Mouse (Mus musculus): ENCODE results near the gene Pik3c2g.
"Not testable (repeated sequence)": the region's sequence is repeated elsewhere in the genome, so short reads cannot be mapped to it uniquely, and the experiment has no call there.

Pik3c2g gene

DNA sequence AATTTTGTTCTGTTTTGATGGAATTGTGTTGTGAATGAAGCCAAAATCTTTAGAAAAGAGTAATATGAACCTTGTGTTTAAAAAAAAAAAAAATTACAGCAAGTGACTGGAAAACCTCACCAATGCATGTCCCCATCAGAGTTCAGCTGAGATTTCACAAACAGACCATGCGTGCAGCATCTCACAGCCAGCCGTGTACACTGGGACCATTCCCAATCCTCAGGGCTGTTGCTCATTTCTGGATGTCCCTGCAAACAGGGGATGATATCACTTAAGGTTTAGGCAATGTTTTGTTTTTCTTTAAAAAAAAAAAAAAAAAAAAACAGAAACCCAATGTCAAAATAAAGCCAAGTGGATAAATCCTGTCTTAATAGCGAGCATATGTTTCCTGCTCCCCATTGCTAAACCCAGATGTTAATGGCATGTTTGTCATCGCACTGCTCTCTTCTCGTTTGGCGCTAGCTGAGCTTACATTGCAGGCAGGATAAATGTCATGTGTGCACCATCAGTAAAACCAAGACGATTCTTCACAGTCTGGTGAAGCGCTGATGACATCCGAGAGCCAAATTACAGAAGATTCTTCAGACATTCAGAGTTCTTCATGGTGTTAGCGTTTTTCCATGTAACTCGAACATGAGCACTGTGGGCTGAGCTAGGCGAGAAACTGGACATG is 322.1 kb downstream of the Pik3c2g start:
- DNase-seq (ENCODE audit: low read depth): no peak

DNA sequence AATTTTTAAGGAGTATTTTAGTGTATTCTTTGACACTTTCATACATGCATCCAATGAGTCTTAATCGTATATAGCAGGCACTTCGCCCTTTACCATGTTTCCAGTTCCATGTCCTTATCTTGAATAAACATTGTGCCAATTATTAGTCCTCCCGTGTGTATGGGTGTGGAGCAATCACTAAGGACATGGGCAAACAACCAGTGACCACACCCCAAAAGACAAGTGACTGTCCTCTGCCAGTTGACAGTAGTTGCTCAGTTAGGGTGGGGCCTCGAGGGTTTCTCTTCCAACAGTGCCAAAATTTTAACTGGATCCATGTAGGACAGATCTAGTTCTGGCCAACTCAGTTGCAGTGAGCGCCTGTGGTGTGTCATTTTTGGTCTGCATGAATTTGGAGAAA is 341.7 kb downstream of the Pik3c2g start:
- DNase-seq (ENCODE audit: low read depth): no peak

DNA sequence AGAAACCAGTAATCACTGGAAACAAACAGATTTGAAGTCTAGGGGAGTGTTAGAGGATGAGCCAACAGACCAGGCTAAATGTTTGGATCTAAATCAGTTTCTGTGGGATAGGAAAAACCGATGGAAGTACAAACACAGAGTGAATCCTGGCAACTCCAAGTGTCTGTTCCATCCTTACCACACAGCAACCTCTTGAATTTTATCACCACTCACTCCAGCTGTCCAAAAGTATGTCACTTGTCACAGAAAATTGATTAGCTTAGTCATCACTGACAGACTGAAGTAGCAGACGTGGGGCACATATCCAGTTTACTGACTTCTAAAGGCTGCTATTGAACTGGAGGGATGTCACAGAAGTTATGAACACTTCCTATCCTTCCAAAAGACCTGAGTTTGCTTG is 347.8 kb downstream of the Pik3c2g start:
- DNase-seq (ENCODE audit: low read depth): no peak

DNA sequence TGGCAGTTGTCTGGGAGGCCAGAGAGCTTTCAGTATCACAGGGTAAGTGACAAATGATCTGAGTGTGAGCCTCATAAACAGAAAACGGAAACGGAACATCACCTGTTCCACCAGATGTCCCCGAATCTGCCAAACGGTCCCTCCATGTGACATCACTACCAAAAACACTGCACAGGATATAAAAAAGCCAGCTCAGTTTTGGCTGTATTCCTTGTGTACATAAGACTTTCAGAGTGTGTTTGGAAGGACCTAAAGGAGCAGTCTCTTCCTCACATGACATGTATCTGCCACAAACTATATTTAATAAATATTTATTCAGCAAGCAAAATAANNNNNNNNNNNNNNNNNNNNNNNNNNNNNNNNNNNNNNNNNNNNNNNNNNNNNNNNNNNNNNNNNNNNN is 350.6 kb downstream of the Pik3c2g start:
- DNase-seq (ENCODE audit: low read depth): not testable (repeated sequence)

DNA sequence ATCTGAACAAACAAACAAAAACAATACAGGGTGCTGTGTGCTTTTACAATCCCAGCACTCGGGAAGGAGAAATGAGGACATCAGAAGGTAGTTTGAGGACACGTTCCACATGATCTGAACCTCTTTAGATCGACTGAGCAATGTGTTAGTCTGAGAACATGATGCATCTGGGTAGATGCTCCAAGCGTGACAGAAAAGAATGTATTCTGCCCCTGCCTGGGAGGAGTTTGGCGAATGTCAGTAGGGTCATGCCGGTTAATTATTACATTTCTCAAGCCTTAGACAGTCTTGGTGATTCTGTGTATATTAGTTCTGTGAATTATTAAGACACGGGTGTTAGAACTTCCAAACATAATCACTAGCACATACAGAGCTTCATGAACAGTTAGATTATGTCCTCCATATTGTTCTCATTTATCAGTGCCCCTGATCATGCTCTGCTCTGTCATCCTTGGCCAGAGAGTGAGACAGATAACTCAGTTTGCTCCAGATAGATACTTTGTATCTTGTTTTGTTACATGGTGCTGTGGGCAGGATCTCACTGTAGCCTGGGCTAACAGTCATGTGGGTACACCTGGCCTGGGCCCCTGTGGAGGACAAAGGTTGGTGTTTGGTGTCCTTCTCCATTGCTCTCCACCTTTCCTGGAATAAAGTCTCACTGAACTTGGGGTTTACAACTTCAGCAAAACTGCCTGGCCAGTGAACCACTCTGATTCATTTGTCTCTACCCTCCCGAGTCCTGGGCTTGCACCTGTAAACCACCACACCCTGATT is 360.3 kb downstream of the Pik3c2g start:
- no peak for DNase-seq (ENCODE audit: low read depth)

DNA sequence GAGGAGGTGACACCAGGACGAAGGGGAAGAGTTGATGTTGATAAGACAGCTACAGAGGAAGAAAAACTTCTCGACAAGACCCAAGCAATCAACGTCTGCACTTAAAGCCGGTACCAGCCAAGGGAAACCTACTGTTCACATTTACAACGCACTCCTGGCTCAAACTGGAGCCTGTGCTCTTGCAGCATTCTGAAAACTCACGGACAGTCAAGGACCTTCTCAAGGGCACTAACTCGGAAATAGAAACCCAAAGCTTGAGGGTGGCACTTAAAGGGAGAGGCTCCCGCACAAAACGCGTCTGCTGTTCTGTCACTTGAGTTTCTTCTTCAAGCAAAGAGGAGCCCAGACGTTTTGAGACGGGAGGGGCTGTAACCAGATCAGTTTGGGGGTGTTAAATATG is 366.6 kb downstream of the Pik3c2g start:
- no peak for DNase-seq (ENCODE audit: low read depth)

DNA sequence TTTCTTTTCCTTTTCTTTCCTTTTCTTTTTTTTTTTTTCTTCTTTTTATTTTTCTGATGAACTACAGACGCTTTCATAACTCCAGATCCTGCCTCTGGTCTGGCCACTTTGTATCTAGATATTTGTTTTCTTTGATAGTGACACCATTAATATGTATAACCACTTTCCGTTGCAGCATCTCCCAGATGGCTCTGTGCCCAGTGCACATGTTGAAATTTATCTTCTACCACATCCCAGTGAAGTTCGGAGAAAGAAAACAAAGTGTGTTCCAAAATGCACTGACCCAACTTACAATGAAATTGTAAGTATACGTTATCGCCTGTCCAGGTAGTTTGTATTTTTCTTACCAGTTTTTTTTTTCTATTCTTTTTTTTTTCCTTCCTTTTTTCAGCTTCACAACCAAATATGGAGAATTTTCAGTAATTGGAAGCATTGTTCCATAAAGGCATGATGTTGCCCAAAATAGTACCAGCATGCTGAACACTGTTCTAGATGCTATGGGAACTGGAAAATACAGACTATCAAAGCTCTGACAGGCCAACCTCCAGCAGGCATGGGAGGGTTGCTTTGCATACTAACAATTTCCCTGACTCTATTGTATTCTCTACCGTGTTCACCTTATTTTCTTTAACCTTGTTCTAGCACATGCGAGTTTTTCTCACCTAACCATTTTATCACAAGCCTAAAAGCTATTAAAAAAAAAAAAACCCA is 370.7 kb downstream of the Pik3c2g start:
- no peak for DNase-seq (ENCODE audit: low read depth)

DNA sequence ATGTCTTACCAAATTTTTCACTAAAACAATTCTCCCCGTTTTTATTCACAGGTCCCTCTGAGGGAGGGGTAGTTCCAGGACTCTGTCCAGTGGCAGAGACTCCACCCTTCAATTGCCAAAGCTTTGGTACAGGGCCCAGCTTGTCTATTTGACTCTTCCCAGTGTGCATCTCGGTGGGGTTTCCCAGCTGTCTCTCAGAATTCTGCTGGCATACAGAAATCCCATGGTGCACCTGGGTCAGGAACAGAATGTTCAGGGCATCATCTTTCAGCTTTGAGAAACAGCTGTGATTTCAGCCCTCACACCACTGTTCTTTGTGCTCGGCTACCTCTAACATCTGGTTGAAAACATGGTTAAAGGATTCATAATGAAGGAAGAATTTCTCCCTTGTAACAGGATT is 376.8 kb downstream of the Pik3c2g start:
- DNase-seq (ENCODE audit: low read depth): no peak

DNA sequence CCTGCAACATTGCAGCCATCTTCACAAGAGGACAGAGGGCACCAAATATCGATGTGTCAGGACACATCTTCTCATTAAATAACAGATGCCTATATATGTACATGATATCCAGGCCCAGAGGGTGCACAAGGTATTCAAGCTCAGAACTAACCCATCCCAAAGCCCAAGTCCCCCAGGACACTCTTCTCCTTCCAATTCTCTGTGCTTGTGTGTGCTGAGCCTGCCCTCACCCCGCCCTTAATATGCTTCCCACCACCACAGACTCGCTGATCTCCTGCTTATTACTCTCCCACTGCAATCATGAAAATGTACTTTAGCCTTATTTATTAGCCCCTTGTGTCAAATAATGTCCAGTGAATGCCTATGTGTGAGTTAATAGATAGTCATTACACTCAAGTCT is 377.9 kb downstream of the Pik3c2g start:
- DNase-seq (ENCODE audit: low read depth): no peak

DNA sequence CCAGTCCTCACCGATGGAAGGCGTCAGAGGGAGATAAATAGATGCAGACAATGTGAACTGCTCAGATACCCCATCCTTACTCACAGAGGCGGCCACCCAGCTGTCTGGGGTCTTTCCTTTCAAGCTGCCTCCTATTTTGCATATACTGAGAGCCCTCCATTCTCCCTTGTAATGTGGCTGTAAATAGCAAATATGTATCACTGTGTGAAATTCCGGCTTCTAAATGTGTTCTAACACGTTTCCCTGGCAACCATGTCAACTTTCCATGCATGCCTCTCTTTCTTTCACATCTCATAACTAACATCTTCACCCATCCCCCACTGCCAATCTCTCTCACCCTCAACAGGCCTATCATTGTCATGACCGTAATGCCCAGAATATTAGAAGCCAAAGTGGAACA is 379.7 kb downstream of the Pik3c2g start:
- DNase-seq (ENCODE audit: low read depth): no peak

DNA sequence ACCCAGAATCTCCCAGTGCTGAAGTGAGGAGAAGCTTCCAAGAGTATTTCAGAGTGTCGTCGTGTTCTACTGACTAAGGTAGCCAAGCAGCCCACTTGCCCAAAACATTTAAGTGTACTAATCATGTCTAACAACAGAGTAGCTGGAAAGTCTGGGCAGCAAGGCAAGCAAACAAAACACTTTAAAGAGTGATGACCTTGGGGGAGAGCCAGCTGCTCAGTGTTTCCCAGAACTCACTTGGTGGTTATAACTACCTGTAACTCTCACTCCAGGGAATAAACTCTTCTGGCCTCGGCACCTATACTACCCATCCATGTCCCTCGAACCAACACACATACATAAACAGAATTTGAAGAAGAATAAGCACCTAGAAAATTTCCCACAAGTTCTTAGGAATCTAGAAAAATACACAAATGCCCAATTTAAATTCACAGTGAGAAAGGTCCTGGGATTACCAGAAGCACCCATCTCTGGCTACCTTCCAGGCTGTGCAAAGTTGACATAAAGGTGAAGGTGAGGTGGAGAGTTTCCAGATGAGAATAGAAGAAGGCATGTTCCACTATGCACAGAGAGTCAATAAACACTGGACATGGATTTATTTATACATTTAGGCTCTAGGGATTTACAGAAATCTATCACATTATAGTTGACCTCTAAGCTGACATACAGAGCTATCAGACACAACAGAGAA is 384.7 kb downstream of the Pik3c2g start:
- DNase-seq (ENCODE audit: low read depth): no peak

DNA sequence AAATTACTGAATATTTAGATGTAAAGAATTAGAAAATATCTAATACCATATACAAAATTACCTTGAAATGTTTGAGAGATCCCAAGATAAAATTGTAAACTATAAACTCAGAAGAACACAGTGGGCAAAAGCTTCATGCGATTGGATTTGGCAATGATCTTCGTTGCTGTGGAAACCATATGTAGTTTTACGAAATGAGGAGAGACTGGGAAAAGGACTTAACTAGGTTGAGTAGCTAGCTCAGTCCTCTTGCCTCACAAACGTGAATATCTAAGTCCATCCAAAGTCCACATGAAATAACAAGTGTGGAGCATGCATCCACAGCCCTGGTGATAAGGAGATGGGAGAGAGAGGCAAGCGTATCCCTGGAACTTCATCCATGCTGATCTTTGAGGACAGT is 387.6 kb downstream of the Pik3c2g start:
- no peak for DNase-seq (ENCODE audit: low read depth)

DNA sequence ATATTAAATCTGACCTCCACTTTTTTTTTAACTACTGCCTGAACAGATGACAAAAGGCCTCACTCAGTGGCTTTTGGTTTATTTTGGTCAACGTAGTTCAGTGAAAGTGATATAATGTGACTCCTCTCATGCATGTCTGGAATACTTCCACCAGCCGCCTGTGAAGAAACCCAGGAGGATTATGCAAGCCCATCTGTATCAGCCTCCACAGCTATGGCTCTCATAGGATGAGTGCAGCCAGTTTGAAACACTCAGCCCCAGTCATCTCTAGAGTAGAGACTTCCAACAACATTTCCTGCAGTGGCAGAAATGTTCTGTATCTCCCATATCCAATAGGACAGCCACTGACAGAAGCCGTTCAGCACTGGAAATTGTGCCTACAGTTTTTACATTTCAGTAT is 391.1 kb downstream of the Pik3c2g start:
- DNase-seq (ENCODE audit: low read depth): no peak

DNA sequence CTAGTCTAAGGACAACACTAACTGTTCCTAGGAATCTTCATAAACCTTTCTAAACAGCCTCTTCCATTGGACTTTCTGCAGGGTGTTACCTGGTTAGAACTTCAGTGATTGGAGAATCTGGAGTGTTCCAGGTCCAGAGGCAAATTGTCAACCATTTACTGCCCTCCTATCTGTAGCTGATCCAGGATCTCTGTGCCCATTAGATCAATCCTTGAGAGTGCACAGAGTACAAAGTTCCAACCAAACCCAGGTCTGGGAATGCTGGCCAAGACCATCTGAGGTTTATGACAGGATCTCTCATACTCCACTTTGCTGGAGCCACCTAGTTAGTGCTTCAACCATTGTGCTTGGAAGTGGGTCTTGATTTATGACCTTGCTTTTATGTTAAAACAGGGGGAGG is 394.0 kb downstream of the Pik3c2g start:
- DNase-seq (ENCODE audit: low read depth): no peak

DNA sequence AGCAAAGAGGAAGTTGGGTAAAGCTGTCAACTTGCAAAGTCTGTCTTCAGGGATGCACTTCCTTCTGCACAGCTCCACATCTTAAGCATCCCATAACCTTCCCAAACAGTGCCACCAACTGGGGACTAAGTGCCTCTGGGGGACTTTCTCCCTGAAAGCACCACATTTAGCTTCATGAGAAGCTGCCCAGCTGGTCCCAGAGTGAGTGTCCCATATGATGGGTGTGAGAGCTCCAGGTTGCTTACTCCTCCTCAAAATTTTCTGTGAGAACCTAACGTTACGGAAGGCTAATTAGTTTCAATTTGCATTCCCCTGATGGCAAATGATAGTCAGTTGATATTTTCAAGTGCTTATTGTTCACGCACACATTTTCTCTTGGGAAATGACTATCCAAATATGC is 397.0 kb downstream of the Pik3c2g start:
- DNase-seq (ENCODE audit: low read depth): no peak

DNA sequence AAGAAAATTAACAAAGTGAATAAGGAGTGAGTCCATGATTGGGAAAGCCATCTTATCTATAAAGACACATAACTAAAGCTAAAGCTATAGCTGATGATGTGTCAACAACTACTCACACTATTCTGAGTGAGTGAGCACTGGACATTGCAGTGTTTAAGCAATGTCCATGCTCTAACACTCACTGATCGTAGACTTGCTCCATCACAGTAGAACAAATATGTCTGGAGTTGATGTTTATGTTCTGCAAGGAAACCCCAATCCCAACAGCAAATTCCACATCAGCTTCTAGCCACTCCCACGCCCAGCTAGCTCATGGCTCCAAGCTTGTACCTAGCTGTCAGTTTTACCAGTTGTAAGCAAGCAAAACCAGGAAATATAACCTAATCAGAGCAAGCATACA is 399.5 kb downstream of the Pik3c2g start:
- no peak for DNase-seq (ENCODE audit: low read depth)

DNA sequence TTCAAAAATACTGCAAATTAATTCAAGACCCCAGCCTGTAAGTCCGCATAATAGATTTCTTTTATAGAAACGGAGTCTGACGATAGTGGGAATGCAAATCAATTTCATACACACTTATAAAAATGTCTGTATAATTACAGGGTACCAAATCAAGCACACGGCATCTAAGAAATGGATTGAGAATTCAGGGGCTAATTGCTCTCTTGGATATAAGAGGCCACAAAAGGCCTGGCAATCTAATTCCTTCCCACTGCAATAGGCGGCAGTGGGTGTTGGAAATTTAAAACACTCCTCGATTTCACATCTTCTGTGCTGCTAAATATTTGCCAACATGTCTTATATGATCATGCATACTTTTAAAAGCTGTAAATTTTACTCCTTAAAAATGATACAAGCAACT is 402.1 kb downstream of the Pik3c2g start:
- no peak for DNase-seq (ENCODE audit: low read depth)

DNA sequence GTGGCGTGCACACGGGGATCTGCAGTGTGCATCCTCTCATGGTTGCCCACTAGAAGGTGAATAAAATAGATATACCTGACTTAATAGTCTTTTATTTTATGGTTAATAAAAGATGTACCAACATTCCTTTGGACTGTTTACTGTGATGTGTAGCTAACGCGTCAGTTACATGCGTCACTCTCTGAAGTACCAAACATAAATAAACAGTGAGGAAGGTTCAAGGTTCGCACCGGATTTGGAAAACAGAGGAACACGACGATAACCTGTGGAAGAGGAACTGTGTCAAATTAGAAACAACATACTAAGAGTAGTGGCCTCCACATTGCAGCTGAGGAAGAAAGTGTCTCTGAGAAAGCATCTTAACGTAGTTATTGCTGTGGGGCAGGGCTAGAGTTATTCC is 402.6 kb downstream of the Pik3c2g start:
- DNase-seq (ENCODE audit: low read depth): no peak

DNA sequence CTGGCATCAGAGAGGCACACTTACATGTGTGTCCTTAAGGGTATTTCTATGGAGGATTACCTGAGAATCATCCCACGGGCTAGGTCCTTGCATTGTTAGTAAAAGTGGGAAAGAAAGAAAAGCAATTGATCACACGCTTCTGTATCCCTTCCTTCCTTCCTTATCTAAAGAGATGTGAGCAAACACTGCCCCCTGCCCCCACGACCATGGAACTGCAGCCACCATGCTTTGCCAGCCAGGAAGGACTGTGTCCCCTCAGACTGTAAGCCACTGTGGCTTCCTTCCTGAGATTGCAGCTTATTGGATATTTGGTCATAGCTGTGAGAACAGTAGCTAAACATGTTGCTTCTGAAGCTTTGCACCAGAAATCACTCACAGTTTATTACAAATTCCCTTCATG is 418.2 kb downstream of the Pik3c2g start:
- no peak for DNase-seq (ENCODE audit: low read depth)

Measured in NIH3T3 (cell line).